Mouse (Mus musculus): ENCODE results near the gene Srr. TPM values are rescaled to one million over a fixed set of nuclear protein-coding genes. Genes with fewer than 3 reads are reported as not detected.
A peak's percentile ranks its signal among the peaks of the same experiment; 100 is the strongest.

Gene Srr
- polyA plus RNA-seq, 1 experiment from 2014 or later, result 24.0 TPM

- Histone ChIP-seq H3K4me3 (ENCODE audit: low read length) (peak within 1 kb of the TSS; percentile 77), H3K4me1 (ENCODE audit: control insufficient read depth, insufficient read depth, low read length) (0 out of 2 replicates have a peak, but pooled peaks cover 7% of the 10 kb centered on the region), H3K36me3 (ENCODE audit: control insufficient read depth, insufficient read depth, low read length) (peaks cover 28% of the 10 kb centered on the region), H3K4me2 (replicated peaks; ENCODE audit: low read depth, low read length) (peak within 1 kb of the TSS; percentile 98), H3K27ac (ENCODE audit: low read depth, low read length) (peak within 1 kb of the TSS; percentile 85), H3K9me3 (ENCODE audit: control insufficient read depth, low read length) (no peaks in the 10 kb centered on the region), H3K27me3 (ENCODE audit: control insufficient read depth, insufficient read depth, low read length) (no peaks in the 10 kb centered on the region), H3K9ac (ENCODE audit: low read depth, low read length) (peak within 1 kb of the TSS; percentile 77)
- under 1% methylated on average over 64 of the region's 74 CpGs for WGBS
- peak; percentile 77 for ATAC-seq (ENCODE audit: low FRiP score, low TSS enrichment)
Measured at GRCm38 (mm10) chr11:74896901-74897677, 28.7 kb downstream of the Srr start, which contains the start of gene Sgsm2. Sgsm2 (minus strand) TSS chr11:74897060.

- under 1% methylated on average over 53 of the region's 55 CpGs for WGBS
- Histone ChIP-seq H3K4me1 (ENCODE audit: control insufficient read depth, insufficient read depth, low read length) (0 out of 2 replicates have a peak, but pooled peaks cover 7% of the 10 kb centered on the region), H3K4me2 (replicated peaks; ENCODE audit: low read depth, low read length) (peak overlapping the region; percentile 98), H3K4me3 (ENCODE audit: low read length) (peak overlapping the region; percentile 77), H3K27me3 (ENCODE audit: control insufficient read depth, insufficient read depth, low read length) (no peaks in the 10 kb centered on the region), H3K27ac (ENCODE audit: low read depth, low read length) (peak overlapping the region; percentile 85), H3K9me3 (ENCODE audit: control insufficient read depth, low read length) (no peaks in the 10 kb centered on the region), H3K36me3 (ENCODE audit: control insufficient read depth, insufficient read depth, low read length) (peaks cover 20% of the 10 kb centered on the region), H3K9ac (ENCODE audit: low read depth, low read length) (peak overlapping the region; percentile 77)
- ATAC-seq (ENCODE audit: low FRiP score, low TSS enrichment), result peak; percentile 72
Measured at GRCm38 (mm10) chr11:74895980-74896900, 29.5 kb downstream of the Srr start.

- Histone ChIP-seq H3K4me2 (replicated peaks; ENCODE audit: low read depth, low read length) (no peak overlapping the region), H3K4me3 (ENCODE audit: low read length) (no peak overlapping the region), H3K36me3 (ENCODE audit: control insufficient read depth, insufficient read depth, low read length) (peaks cover 3% of the 10 kb centered on the region; the same call in 1 of the 2 replicates), H3K27ac (ENCODE audit: low read depth, low read length) (no peak overlapping the region), H3K27me3 (ENCODE audit: control insufficient read depth, insufficient read depth, low read length) (no peaks in the 10 kb centered on the region), H3K9ac (ENCODE audit: low read depth, low read length) (no peak overlapping the region), H3K9me3 (ENCODE audit: control insufficient read depth, low read length) (no peaks in the 10 kb centered on the region), H3K4me1 (ENCODE audit: control insufficient read depth, insufficient read depth, low read length) (0 out of 2 replicates have a peak, but pooled peaks cover 7% of the 10 kb centered on the region)
- WGBS, result 84% methylated on average over 4 of the region's 4 CpGs
- ATAC-seq (ENCODE audit: low FRiP score, low TSS enrichment), result no peak
Measured at GRCm38 (mm10) chr11:74894619-74895018, 31.1 kb downstream of the Srr start.

- H3K4me3 ChIP-seq (ENCODE audit: low read length), result no peak overlapping the region
- H3K27ac ChIP-seq (ENCODE audit: low read depth, low read length), result no peak overlapping the region
- H3K9ac ChIP-seq (ENCODE audit: low read depth, low read length), result no peak overlapping the region
- H3K36me3 ChIP-seq (ENCODE audit: control insufficient read depth, insufficient read depth, low read length), result no peaks in the 10 kb centered on the region
- no peaks in the 10 kb centered on the region for H3K27me3 ChIP-seq (ENCODE audit: control insufficient read depth, insufficient read depth, low read length)
- no peak for ATAC-seq (ENCODE audit: low FRiP score, low TSS enrichment)
- no peaks in the 10 kb centered on the region for H3K9me3 ChIP-seq (ENCODE audit: control insufficient read depth, low read length)
- no peaks in the 10 kb centered on the region for H3K4me1 ChIP-seq (ENCODE audit: control insufficient read depth, insufficient read depth, low read length)
- 91% methylated on average over 10 of the region's 10 CpGs for WGBS
- no peak overlapping the region for H3K4me2 ChIP-seq (replicated peaks; ENCODE audit: low read depth, low read length)
Measured at GRCm38 (mm10) chr11:74883098-74883497, 42.6 kb downstream of the Srr start.

- H3K9me3 ChIP-seq (ENCODE audit: control insufficient read depth, low read length), result no peaks in the 10 kb centered on the region
- WGBS, result 75% methylated on average over 14 of the region's 14 CpGs
- H3K4me3 ChIP-seq (ENCODE audit: low read length), result no peak overlapping the region
- no peaks in the 10 kb centered on the region for H3K4me1 ChIP-seq (ENCODE audit: control insufficient read depth, insufficient read depth, low read length)
- no peak overlapping the region for H3K27ac ChIP-seq (ENCODE audit: low read depth, low read length)
- H3K27me3 ChIP-seq (ENCODE audit: control insufficient read depth, insufficient read depth, low read length), result no peaks in the 10 kb centered on the region
- no peak for ATAC-seq (ENCODE audit: low FRiP score, low TSS enrichment)
- no peak overlapping the region for H3K4me2 ChIP-seq (replicated peaks; ENCODE audit: low read depth, low read length)
- H3K36me3 ChIP-seq (ENCODE audit: control insufficient read depth, insufficient read depth, low read length), result no peaks in the 10 kb centered on the region
- H3K9ac ChIP-seq (ENCODE audit: low read depth, low read length), result no peak overlapping the region
Measured at GRCm38 (mm10) chr11:74881979-74882378, 43.8 kb downstream of the Srr start.

GRCm38 (mm10) chr11:74880999-74881398, 44.7 kb downstream of the Srr start:
- Histone ChIP-seq H3K36me3 (ENCODE audit: control insufficient read depth, insufficient read depth, low read length) (no peaks in the 10 kb centered on the region), H3K9me3 (ENCODE audit: control insufficient read depth, low read length) (no peaks in the 10 kb centered on the region), H3K27ac (ENCODE audit: low read depth, low read length) (no peak overlapping the region), H3K27me3 (ENCODE audit: control insufficient read depth, insufficient read depth, low read length) (no peaks in the 10 kb centered on the region), H3K4me3 (ENCODE audit: low read length) (no peak overlapping the region), H3K9ac (ENCODE audit: low read depth, low read length) (no peak overlapping the region), H3K4me2 (replicated peaks; ENCODE audit: low read depth, low read length) (no peak overlapping the region), H3K4me1 (ENCODE audit: control insufficient read depth, insufficient read depth, low read length) (no peaks in the 10 kb centered on the region)
- no peak for ATAC-seq (ENCODE audit: low FRiP score, low TSS enrichment)
- WGBS, result 85% methylated on average over 9 of the region's 9 CpGs

- H3K27ac ChIP-seq (ENCODE audit: low read depth, low read length), result no peak overlapping the region
- no peaks in the 10 kb centered on the region for H3K36me3 ChIP-seq (ENCODE audit: control insufficient read depth, insufficient read depth, low read length)
- H3K9ac ChIP-seq (ENCODE audit: low read depth, low read length), result no peak overlapping the region
- 3% methylated on average over 9 of the region's 9 CpGs for WGBS
- H3K4me3 ChIP-seq (ENCODE audit: low read length), result no peak overlapping the region
- no peaks in the 10 kb centered on the region for H3K9me3 ChIP-seq (ENCODE audit: control insufficient read depth, low read length)
- H3K4me2 ChIP-seq (replicated peaks; ENCODE audit: low read depth, low read length), result no peak overlapping the region
- H3K27me3 ChIP-seq (ENCODE audit: control insufficient read depth, insufficient read depth, low read length), result no peaks in the 10 kb centered on the region
- H3K4me1 ChIP-seq (ENCODE audit: control insufficient read depth, insufficient read depth, low read length), result peaks cover 2% of the 10 kb centered on the region; the same call in 1 of the 2 replicates
- peak; percentile 63 for ATAC-seq (ENCODE audit: low FRiP score, low TSS enrichment)
Measured at GRCm38 (mm10) chr11:74876801-74877200, 48.9 kb downstream of the Srr start.

- H3K4me3 ChIP-seq (ENCODE audit: low read length), result no peak overlapping the region
- no peaks in the 10 kb centered on the region for H3K36me3 ChIP-seq (ENCODE audit: control insufficient read depth, insufficient read depth, low read length)
- H3K27ac ChIP-seq (ENCODE audit: low read depth, low read length), result no peak overlapping the region
- 36% methylated on average over 3 of the region's 3 CpGs for WGBS
- ATAC-seq (ENCODE audit: low FRiP score, low TSS enrichment), result peak; percentile 70; the same call in 1 of the 2 replicates
- peaks cover 6% of the 10 kb centered on the region; the same call in 1 of the 2 replicates for H3K4me1 ChIP-seq (ENCODE audit: control insufficient read depth, insufficient read depth, low read length)
- H3K4me2 ChIP-seq (replicated peaks; ENCODE audit: low read depth, low read length), result no peak overlapping the region
- no peaks in the 10 kb centered on the region for H3K9me3 ChIP-seq (ENCODE audit: control insufficient read depth, low read length)
- no peaks in the 10 kb centered on the region for H3K27me3 ChIP-seq (ENCODE audit: control insufficient read depth, insufficient read depth, low read length)
- H3K9ac ChIP-seq (ENCODE audit: low read depth, low read length), result no peak overlapping the region
Measured at GRCm38 (mm10) chr11:74874630-74875029, 51.1 kb downstream of the Srr start.

Data from kidney, embryonic 14.5 days (tissue).